Mouse (Mus musculus) forebrain, embryonic 16.5 days (tissue): Measurements from ENCODE around the gene Myo3b. TPM values are rescaled to one million over a fixed set of nuclear protein-coding genes. Genes with fewer than 3 reads are reported as not detected.

Experiments
- ATAC-seq: fragments of 200-750 bp; cut with Nextera tagmentation; 2 replicates; pipeline ENCODE4 v1.8.0; 2017; ENCODE audit warnings: mild to moderate bottlenecking, moderate library complexity
- H3K27ac ChIP-seq: fragments of 300-500 bp; sonication (generic); 2 replicates; pipeline ENCODE4 v1.5.1; 2014; ENCODE audit warnings: low read length, control low read depth
- H3K27me3 ChIP-seq: fragments of 300-500 bp; sonication (generic); replicated peaks from 2 replicates; pipeline ENCODE4 v1.6.1; 2014; ENCODE audit warnings: low read length; ENCODE audit not compliant: control insufficient read depth, insufficient read depth
- H3K36me3 ChIP-seq: fragments of 300-500 bp; sonication (generic); 2 replicates; pipeline ENCODE4 v1.6.1; 2014; ENCODE audit not compliant: control insufficient read depth, insufficient read depth
- H3K4me1 ChIP-seq: fragments of 300-500 bp; sonication (generic); replicated peaks from 2 replicates; pipeline ENCODE4 v1.6.1; 2014; ENCODE audit warnings: low read length; ENCODE audit not compliant: control insufficient read depth, insufficient read depth
- H3K4me2 ChIP-seq: fragments of 300-500 bp; sonication (generic); 2 replicates; pipeline ENCODE4 v1.6.1; 2014; ENCODE audit warnings: mild to moderate bottlenecking, low read length, control low read depth
- H3K4me3 ChIP-seq: fragments of 300-500 bp; sonication (generic); replicated peaks from 2 replicates; pipeline ENCODE4 v1.5.1; 2014; ENCODE audit warnings: mild to moderate bottlenecking, low read length, control low read depth
- H3K9ac ChIP-seq: fragments of 300-500 bp; sonication (generic); replicated peaks from 2 replicates; pipeline ENCODE4 v1.6.1; 2014; ENCODE audit warnings: low read depth, low read length, control low read depth
- H3K9me3 ChIP-seq: fragments of 300-500 bp; sonication (generic); 2 replicates; pipeline ENCODE4 v1.6.1; 2016; ENCODE audit warnings: low read length; ENCODE audit not compliant: control insufficient read depth
- WGBS: fragments of 180-500 bp; shearing (Covaris S2); extraction: QIAGEN DNeasy Blood & Tissue Kit; methylation state at CpG from one replicate; pipeline ENCODE4 v1.1.7; 2014; 5-methylcytosine and 5-hydroxymethylcytosine counted together
- polyA plus RNA-seq: library from polyadenylated mRNA; unstranded; fragments of >200 nt; fragmentation: Nextera tagmentation; extraction: Ambion mirVana; gene quantifications from 2 replicates; pipeline ENCODE4 v1.2.1, GENCODE M21; 2015

Myo3b gene
- polyA plus RNA-seq, 1 experiment from 2014 or later, result 0.34 TPM

DNA sequence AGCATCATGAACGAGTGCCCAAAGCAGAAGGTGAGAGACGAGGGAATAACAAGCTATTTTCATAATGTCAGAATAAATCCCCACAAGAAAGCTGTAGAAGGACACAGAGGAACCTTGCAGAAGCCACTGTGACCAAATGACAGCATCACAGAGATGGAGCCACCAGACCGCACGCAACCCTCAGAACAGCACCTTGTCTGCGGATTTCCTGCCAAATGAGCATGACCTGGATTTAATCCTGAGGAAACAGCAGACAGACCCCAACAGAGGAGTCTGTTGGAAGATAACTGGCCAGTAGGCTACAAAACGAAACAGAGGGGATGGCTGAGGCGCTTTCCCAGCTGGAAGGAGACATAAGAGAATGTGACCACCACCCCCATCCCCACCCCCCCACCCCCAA, 300.1 kb downstream of the Myo3b start:
- ATAC-seq, result no peak

GRCm38 (mm10) chr2:70339501-70339900, 300.6 kb downstream of the Myo3b start:
- ATAC-seq, result no peak
- no peak overlapping the region for H3K9ac ChIP-seq
- no peaks in the 10 kb centered on the region for H3K27me3 ChIP-seq
- H3K4me1 ChIP-seq, result peaks cover 12% of the 10 kb centered on the region
- H3K27ac ChIP-seq, result no peak overlapping the region
- no peak overlapping the region for H3K4me2 ChIP-seq
- no peak overlapping the region for H3K4me3 ChIP-seq
- H3K9me3 ChIP-seq, result no peaks in the 10 kb centered on the region
- WGBS, result 85% methylated on average over 6 of the region's 6 CpGs
- H3K36me3 ChIP-seq, result no peaks in the 10 kb centered on the region

More for the DNA sequence above, 300.1 kb downstream of the Myo3b start:
- Histone ChIP-seq H3K4me2 (no peak overlapping the region), H3K27me3 (no peaks in the 10 kb centered on the region), H3K27ac (no peak overlapping the region), H3K9ac (no peak overlapping the region), H3K9me3 (no peaks in the 10 kb centered on the region), H3K4me1 (peaks cover 12% of the 10 kb centered on the region), H3K36me3 (no peaks in the 10 kb centered on the region), H3K4me3 (no peak overlapping the region)
- 81% methylated on average over 7 of the region's 7 CpGs for WGBS

DNA sequence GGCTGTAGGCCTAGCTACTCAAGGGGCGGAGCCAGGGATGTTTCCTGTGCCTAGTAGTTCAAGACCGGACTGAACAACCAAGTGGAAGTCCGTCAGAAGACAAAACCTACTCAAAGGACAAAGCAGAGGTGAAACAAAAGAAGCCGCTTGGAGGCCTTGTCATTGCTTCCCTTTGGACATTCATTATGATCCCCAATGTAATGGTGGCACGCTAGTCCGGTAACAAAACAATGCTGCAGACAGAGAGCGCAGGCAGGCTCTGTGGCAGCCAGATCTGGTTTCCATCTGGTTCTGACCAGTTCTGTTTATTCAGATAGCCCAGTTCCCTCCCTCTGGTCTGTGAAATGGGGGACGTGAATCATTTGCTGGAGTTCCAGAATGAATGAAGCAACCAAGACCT, 301.3 kb downstream of the Myo3b start:
- H3K27ac ChIP-seq, result no peak overlapping the region
- no peak overlapping the region for H3K9ac ChIP-seq
- H3K4me1 ChIP-seq, result peaks cover 12% of the 10 kb centered on the region
- ATAC-seq, result no peak
- H3K36me3 ChIP-seq, result no peaks in the 10 kb centered on the region
- no peak overlapping the region for H3K4me3 ChIP-seq
- 90% methylated on average over 8 of the region's 8 CpGs for WGBS
- H3K4me2 ChIP-seq, result no peak overlapping the region
- no peaks in the 10 kb centered on the region for H3K27me3 ChIP-seq
- H3K9me3 ChIP-seq, result no peaks in the 10 kb centered on the region

DNA sequence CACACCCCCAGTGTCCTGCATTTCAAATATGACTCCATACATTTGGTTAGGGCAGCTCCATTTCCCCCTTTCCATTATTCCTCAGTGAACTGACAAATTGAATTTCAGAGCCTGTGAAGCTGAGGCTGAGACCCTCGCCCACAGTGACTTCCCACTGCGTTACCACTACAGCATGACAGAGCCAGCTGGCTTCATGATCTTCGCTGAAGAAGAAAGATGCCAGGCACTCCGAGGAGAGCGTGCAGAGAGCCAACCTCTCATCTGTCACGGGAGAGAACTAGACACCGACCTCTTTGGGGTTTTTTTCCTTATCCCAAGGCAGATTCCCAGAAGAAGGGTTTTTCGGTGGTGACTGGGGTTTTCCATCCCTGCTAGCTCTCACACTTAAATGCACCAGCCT, 306.2 kb downstream of the Myo3b start:
- Histone ChIP-seq H3K9ac (no peak overlapping the region), H3K4me3 (no peak overlapping the region), H3K4me2 (no peak overlapping the region), H3K4me1 (peaks cover 2% of the 10 kb centered on the region; the same call in 1 of the 2 replicates), H3K27me3 (no peaks in the 10 kb centered on the region), H3K9me3 (no peaks in the 10 kb centered on the region), H3K27ac (no peak overlapping the region), H3K36me3 (no peaks in the 10 kb centered on the region)
- WGBS, result 65% methylated on average over 8 of the region's 8 CpGs
- ATAC-seq, result no peak

DNA sequence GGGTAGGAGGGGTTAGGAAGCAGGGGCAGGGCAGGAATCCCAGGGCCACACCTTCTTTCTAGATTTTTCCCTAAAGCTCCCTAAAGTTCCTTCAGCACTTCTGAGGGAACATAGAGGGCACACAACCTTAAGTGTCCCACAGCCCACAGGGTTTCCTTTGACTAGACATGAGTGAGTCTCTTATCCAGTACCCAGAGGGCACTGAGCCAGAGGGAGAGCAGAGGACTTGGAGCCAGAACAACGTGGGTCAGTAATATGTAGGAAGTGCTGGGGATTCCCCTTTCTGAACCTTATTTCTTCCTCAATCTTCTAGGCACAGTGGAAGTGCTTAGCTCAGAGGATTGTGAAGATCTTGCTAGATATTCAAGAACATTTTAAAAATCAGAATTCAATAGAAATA, 308.6 kb downstream of the Myo3b start:
- no peak overlapping the region for H3K9ac ChIP-seq
- WGBS, result 28% methylated on average over 1 of the region's 1 CpGs
- no peaks in the 10 kb centered on the region for H3K27me3 ChIP-seq
- no peak overlapping the region for H3K27ac ChIP-seq
- H3K4me3 ChIP-seq, result no peak overlapping the region
- H3K4me2 ChIP-seq, result no peak overlapping the region
- no peak for ATAC-seq
- no peaks in the 10 kb centered on the region for H3K36me3 ChIP-seq
- peaks cover 2% of the 10 kb centered on the region; the same call in 1 of the 2 replicates for H3K4me1 ChIP-seq
- H3K9me3 ChIP-seq, result no peaks in the 10 kb centered on the region

DNA sequence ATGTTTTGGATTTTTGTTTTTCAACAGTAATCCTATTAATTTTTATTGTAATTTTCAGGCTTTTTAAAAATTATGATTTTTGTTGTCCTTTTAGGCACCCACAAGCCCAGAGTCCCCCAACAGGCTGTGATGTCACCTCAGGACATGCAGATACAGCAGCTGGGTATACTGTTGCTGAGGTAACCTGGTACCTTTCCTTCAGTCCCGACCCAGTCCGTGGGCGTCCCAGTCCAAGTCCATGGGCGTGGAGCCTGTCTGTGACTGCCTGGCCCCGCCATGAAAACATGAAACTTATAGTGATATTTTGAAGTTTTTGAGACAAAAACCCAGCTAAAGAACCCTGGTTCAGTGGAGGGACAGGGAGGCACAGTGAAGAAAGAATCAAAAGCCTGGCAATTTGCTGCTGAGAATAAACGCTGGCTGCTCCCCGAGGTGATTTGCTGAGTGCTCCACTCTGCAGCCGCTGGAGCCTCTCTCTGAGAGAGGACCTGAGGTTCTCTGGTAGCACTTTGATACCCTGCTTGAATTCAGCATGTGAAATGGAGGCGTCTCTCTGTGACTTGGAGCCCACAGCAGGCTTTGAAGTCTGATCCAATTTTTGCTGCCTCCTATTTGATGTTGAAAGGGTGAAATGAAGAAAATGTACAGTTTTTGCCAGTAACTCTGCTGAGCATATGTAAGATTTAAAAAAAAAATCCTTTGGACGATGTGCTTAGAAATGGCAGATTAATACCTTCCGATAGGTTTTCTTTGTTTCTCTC, 310.0 kb downstream of the Myo3b start:
- Histone ChIP-seq H3K4me3 (no peak overlapping the region), H3K36me3 (no peaks in the 10 kb centered on the region), H3K9me3 (no peaks in the 10 kb centered on the region), H3K27me3 (no peaks in the 10 kb centered on the region), H3K4me2 (no peak overlapping the region), H3K9ac (0 out of 2 replicates have a peak overlapping the region, but pooled peaks have one; percentile 8), H3K4me1 (peaks cover 2% of the 10 kb centered on the region; the same call in 1 of the 2 replicates), H3K27ac (peak overlapping the region; percentile 39; the same call in 1 of the 2 replicates)
- 62% methylated on average over 11 of the region's 11 CpGs for WGBS
- no peak for ATAC-seq

- Histone ChIP-seq H3K27me3 (no peaks in the 10 kb centered on the region), H3K36me3 (no peaks in the 10 kb centered on the region), H3K4me3 (no peak overlapping the region), H3K4me1 (no peaks in the 10 kb centered on the region), H3K9ac (no peak overlapping the region), H3K9me3 (no peaks in the 10 kb centered on the region; the same call in 1 of the 2 replicates), H3K27ac (no peak overlapping the region), H3K4me2 (no peak overlapping the region)
- 87% methylated on average over 10 of the region's 10 CpGs for WGBS
- no peak for ATAC-seq
Observed at GRCm38 (mm10) chr2:70352435-70353165, 313.7 kb downstream of the Myo3b start.

DNA sequence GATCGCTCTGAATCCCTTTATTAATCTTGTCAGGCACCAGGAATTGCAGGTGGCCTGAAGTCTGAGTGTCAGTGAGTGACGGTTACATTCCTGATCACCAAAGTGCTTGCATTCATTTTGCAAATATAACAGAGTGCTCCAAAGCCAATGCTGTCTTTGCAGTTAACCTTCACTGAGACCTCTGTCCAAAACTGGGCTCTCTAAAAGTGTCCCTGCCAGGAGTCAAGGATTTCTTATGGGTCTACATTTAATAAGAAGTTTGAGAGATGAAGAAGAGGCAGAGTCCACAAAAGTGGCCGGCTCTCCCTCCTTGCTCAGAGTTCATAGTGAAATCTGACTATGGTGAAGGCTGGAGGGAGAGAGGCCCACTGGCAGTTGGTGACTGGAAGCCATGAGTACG, 315.1 kb downstream of the Myo3b start:
- H3K4me3 ChIP-seq, result no peak overlapping the region
- H3K4me1 ChIP-seq, result no peaks in the 10 kb centered on the region
- H3K4me2 ChIP-seq, result no peak overlapping the region
- no peaks in the 10 kb centered on the region for H3K27me3 ChIP-seq
- no peaks in the 10 kb centered on the region; the same call in 1 of the 2 replicates for H3K9me3 ChIP-seq
- H3K9ac ChIP-seq, result no peak overlapping the region
- 82% methylated on average over 4 of the region's 4 CpGs for WGBS
- no peak for ATAC-seq
- no peaks in the 10 kb centered on the region for H3K36me3 ChIP-seq
- H3K27ac ChIP-seq, result no peak overlapping the region

DNA sequence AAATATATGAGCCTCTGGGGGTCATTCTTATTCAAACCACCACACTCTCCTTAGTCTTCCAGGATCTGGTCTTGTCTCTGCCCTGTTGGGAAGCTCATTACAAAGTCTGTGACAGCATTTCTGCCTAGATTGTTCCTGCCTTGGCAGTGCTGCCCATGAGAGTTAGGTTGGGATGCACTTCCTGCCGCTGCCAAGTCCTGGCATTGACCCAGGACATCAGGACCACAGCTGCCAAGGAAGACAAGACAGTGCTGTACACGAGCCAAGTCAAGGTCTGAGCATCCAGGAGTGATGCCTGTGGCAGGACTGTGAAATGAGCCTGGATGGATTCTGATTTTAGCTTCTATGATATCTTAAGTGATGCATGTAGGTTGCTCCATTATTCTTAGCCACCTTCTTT, 316.1 kb downstream of the Myo3b start:
- ATAC-seq, result no peak
- Histone ChIP-seq H3K4me3 (no peak overlapping the region), H3K27me3 (no peaks in the 10 kb centered on the region), H3K9me3 (no peaks in the 10 kb centered on the region; the same call in 1 of the 2 replicates), H3K4me1 (no peaks in the 10 kb centered on the region), H3K4me2 (no peak overlapping the region), H3K9ac (no peak overlapping the region), H3K36me3 (no peaks in the 10 kb centered on the region), H3K27ac (no peak overlapping the region)
- 58% methylated on average over 2 of the region's 2 CpGs for WGBS
